Mouse (Mus musculus): ENCODE measurements around the gene Klhl11. TPM values are rescaled to one million over a fixed set of nuclear protein-coding genes. Genes with fewer than 3 reads are reported as not detected.

Klhl11 gene
- polyA plus RNA-seq, 1 experiment from 2014 or later: 12.0 TPM

DNA sequence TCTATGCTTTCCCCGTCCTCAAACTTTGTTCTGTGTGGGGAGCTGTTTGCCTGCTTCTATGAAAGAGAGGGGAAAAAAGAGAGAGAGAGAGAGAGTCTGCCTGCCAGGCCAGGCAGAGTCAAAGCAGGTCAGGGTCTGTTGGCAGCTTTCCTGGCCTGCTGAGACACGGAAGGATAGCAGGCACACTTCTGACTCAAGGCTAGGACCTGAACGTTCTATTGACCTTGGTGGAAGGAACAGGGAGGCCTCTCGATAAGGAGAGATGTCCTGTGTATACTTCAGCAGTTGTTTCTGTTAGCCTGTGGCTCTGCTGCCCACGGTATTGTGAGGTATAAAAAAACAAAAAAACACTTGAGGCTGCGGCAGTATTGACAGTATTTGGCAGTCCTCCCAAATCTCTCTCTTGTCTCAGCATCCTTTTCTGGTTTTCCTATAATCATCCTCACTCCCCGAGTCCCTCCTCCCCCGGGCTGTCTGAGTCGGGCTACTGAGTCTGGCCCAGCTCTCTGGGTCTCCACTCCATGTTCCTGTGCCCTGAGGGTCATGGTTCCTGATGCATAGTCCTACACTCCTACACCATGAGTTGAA is 43.8 kb downstream of the Klhl11 start:
- H3K27ac ChIP-seq: no peak overlapping the region
- ATAC-seq (ENCODE audit: insufficient number of reproducible peaks, insufficient read depth, low FRiP score, low TSS enrichment, low read depth): no peak
- 72% methylated on average over 9 of the region's 9 CpGs for WGBS
- H3K4me3 ChIP-seq: no peak overlapping the region
- peaks cover 78% of the 10 kb centered on the region for H3K36me3 ChIP-seq
- H3K9ac ChIP-seq: no peak overlapping the region
- no peaks in the 10 kb centered on the region for H3K4me1 ChIP-seq
- H3K9me3 ChIP-seq: no peaks in the 10 kb centered on the region
- H3K4me2 ChIP-seq: no peak overlapping the region
- H3K27me3 ChIP-seq: no peaks in the 10 kb centered on the region

- Histone ChIP-seq H3K27me3 (no peaks in the 10 kb centered on the region), H3K4me2 (no peak overlapping the region), H3K4me1 (no peaks in the 10 kb centered on the region), H3K27ac (no peak overlapping the region), H3K9me3 (no peaks in the 10 kb centered on the region), H3K36me3 (peaks cover 81% of the 10 kb centered on the region), H3K9ac (no peak overlapping the region), H3K4me3 (no peak overlapping the region)
- ATAC-seq (ENCODE audit: insufficient number of reproducible peaks, insufficient read depth, low FRiP score, low TSS enrichment, low read depth): no peak
- 87% methylated on average over 3 of the region's 3 CpGs for WGBS
These were observed 45.7 kb downstream of the Klhl11 start for GRCm38 (mm10) chr11:100426820-100427219.

GRCm38 (mm10) chr11:100425851-100426250 is 46.7 kb downstream of the Klhl11 start:
- Histone ChIP-seq H3K4me2 (no peak overlapping the region), H3K4me1 (peaks cover 3% of the 10 kb centered on the region; the same call in 1 of the 2 replicates), H3K36me3 (peaks cover 82% of the 10 kb centered on the region), H3K9me3 (no peaks in the 10 kb centered on the region), H3K9ac (no peak overlapping the region), H3K4me3 (no peak overlapping the region), H3K27ac (peak overlapping the region; percentile 11; the same call in 1 of the 2 replicates), H3K27me3 (no peaks in the 10 kb centered on the region)
- WGBS: 34% methylated on average over 7 of the region's 7 CpGs
- ATAC-seq (ENCODE audit: insufficient number of reproducible peaks, insufficient read depth, low FRiP score, low TSS enrichment, low read depth): no peak

- H3K4me2 ChIP-seq: no peak overlapping the region
- no peak overlapping the region for H3K27ac ChIP-seq
- H3K4me3 ChIP-seq: no peak overlapping the region
- no peak for ATAC-seq (ENCODE audit: insufficient number of reproducible peaks, insufficient read depth, low FRiP score, low TSS enrichment, low read depth)
- H3K9me3 ChIP-seq: no peaks in the 10 kb centered on the region
- H3K36me3 ChIP-seq: peaks cover 74% of the 10 kb centered on the region
- no peak overlapping the region for H3K9ac ChIP-seq
- WGBS: 91% methylated on average over 7 of the region's 7 CpGs
- peaks cover 5% of the 10 kb centered on the region; the same call in 1 of the 2 replicates for H3K4me1 ChIP-seq
- no peaks in the 10 kb centered on the region for H3K27me3 ChIP-seq
These were observed 48.7 kb downstream of the Klhl11 start for GRCm38 (mm10) chr11:100423836-100424235.

GRCm38 (mm10) chr11:100421537-100421936 is 51.0 kb downstream of the Klhl11 start:
- Histone ChIP-seq H3K27me3 (no peaks in the 10 kb centered on the region), H3K9ac (no peak overlapping the region; the same call in 1 of the 2 replicates), H3K9me3 (no peaks in the 10 kb centered on the region), H3K4me3 (no peak overlapping the region), H3K36me3 (peaks cover 64% of the 10 kb centered on the region), H3K27ac (no peak overlapping the region), H3K4me2 (no peak overlapping the region), H3K4me1 (peaks cover 15% of the 10 kb centered on the region)
- WGBS: 49% methylated on average over 8 of the region's 8 CpGs
- ATAC-seq (ENCODE audit: insufficient number of reproducible peaks, insufficient read depth, low FRiP score, low TSS enrichment, low read depth): no peak

- Histone ChIP-seq H3K27me3 (no peaks in the 10 kb centered on the region), H3K4me1 (peaks cover 49% of the 10 kb centered on the region), H3K4me2 (peak within 1 kb of the TSS; percentile 80), H3K9ac (peak within 1 kb of the TSS; percentile 88), H3K9me3 (no peaks in the 10 kb centered on the region), H3K36me3 (peaks cover 14% of the 10 kb centered on the region), H3K27ac (peak within 1 kb of the TSS; percentile 94), H3K4me3 (peak within 1 kb of the TSS; percentile 77)
- under 1% methylated on average over 29 of the region's 31 CpGs for whole genome bisulfite sequencing
- ATAC-seq (ENCODE audit: insufficient number of reproducible peaks, insufficient read depth, low FRiP score, low TSS enrichment, low read depth): peak; percentile 60
These were observed 57.4 kb downstream of the Klhl11 start, which contains the start of gene Fkbp10 for GRCm38 (mm10) chr11:100414914-100415822. Gene Fkbp10, plus strand, starts transcription at chr11:100415697.

GRCm38 (mm10) chr11:100414021-100414913 is 58.3 kb downstream of the Klhl11 start, which contains the start of gene P3h4:
Gene P3h4, minus strand, starts transcription at chr11:100414836.
- WGBS: 1% methylated on average over 83 of the region's 93 CpGs
- H3K27me3 ChIP-seq: no peaks in the 10 kb centered on the region

DNA sequence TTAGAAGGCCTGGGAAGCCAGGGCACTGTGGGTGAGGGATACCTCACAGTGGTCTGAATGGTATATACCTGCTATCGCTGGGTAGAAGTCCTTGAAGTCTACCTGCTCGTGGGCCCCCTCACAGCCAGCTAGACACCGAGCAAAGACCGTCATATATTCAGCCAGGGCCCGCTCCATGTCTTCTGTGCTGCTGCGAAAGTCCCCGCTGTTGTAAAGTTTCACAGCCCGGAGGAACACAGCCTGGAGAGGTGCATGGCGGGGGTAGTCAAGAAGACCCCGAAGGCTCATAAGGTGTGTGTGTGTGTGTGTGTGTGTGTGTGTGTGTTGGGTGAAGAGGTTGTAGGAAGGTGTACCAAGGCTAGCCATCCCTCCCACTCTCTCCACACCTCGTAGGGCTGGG is 59.0 kb downstream of the Klhl11 start:
- Histone ChIP-seq H3K9ac (peak overlapping the region; percentile 88), H3K4me2 (peak overlapping the region; percentile 80), H3K36me3 (peaks cover 24% of the 10 kb centered on the region), H3K27me3 (no peaks in the 10 kb centered on the region), H3K4me1 (peaks cover 49% of the 10 kb centered on the region), H3K4me3 (peak overlapping the region; percentile 77), H3K27ac (no peak overlapping the region), H3K9me3 (no peaks in the 10 kb centered on the region)
- WGBS: 68% methylated on average over 11 of the region's 11 CpGs
- no peak for ATAC-seq (ENCODE audit: insufficient number of reproducible peaks, insufficient read depth, low FRiP score, low TSS enrichment, low read depth)

More at GRCm38 (mm10) chr11:100414021-100414913, 58.3 kb downstream of the Klhl11 start, which contains the start of gene P3h4:
- peak within 1 kb of the TSS; percentile 88 for H3K9ac ChIP-seq
- peak; percentile 90 for ATAC-seq (ENCODE audit: insufficient number of reproducible peaks, insufficient read depth, low FRiP score, low TSS enrichment, low read depth)
- H3K27ac ChIP-seq: peak within 1 kb of the TSS; percentile 94
- H3K4me2 ChIP-seq: peak within 1 kb of the TSS; percentile 80
- H3K4me3 ChIP-seq: peak within 1 kb of the TSS; percentile 77
- peaks cover 20% of the 10 kb centered on the region for H3K36me3 ChIP-seq
- H3K4me1 ChIP-seq: peaks cover 49% of the 10 kb centered on the region
- H3K9me3 ChIP-seq: no peaks in the 10 kb centered on the region

Small RNAs within 50 kb of the gene (microRNA-seq; reads per million reads assigned to microRNA genes)
- not detected for gene Gm27374
- gene Mir7116: 0.74 reads per million

Other genes with a start within 250 kb of the Klhl11 start
- 0.33 and 0.45 TPM in 2 replicates for gene Krt16, start 223.8 kb downstream of the Klhl11 start, polyA plus RNA-seq (2015; fragmentation: Nextera tagmentation; extraction: Ambion mirVana)
- gene Krt17, start 211.7 kb downstream of the Klhl11 start, polyA plus RNA-seq (2015; fragmentation: Nextera tagmentation; extraction: Ambion mirVana): 161 and 186 TPM in 2 replicates
- gene Krt42, start 202.9 kb downstream of the Klhl11 start, polyA plus RNA-seq (2015; fragmentation: Nextera tagmentation; extraction: Ambion mirVana): 0.20 and 0.25 TPM in 2 replicates
- 1,424 and 1,667 TPM in 2 replicates for gene Eif1, start 152.9 kb downstream of the Klhl11 start, polyA plus RNA-seq (2015; fragmentation: Nextera tagmentation; extraction: Ambion mirVana)
- gene Gast, start 138.3 kb downstream of the Klhl11 start, polyA plus RNA-seq (2015; fragmentation: Nextera tagmentation; extraction: Ambion mirVana): 1.2 TPM in 1 of 2 replicates, not detected in the other
- gene Hap1, start 116.6 kb downstream of the Klhl11 start, polyA plus RNA-seq (2015; fragmentation: Nextera tagmentation; extraction: Ambion mirVana): 5.9 and 7.6 TPM in 2 replicates
- gene Jup, start 75.0 kb downstream of the Klhl11 start, polyA plus RNA-seq (2015; fragmentation: Nextera tagmentation; extraction: Ambion mirVana): 104 TPM in 2 replicates
- 52.2 and 57.2 TPM in 2 replicates for gene P3h4, start 57.9 kb downstream of the Klhl11 start, polyA plus RNA-seq (2015; fragmentation: Nextera tagmentation; extraction: Ambion mirVana)
- 125 and 134 TPM in 2 replicates for gene Fkbp10, start 57.0 kb downstream of the Klhl11 start, polyA plus RNA-seq (2015; fragmentation: Nextera tagmentation; extraction: Ambion mirVana)
- gene Nt5c3b, start 30.9 kb downstream of the Klhl11 start, polyA plus RNA-seq (2015; fragmentation: Nextera tagmentation; extraction: Ambion mirVana): 158 and 167 TPM in 2 replicates
- gene Klhl10, start 30.8 kb downstream of the Klhl11 start, polyA plus RNA-seq (2015; fragmentation: Nextera tagmentation; extraction: Ambion mirVana): 1.1 and 1.7 TPM in 2 replicates
- gene Acly, start 55.3 kb upstream of the Klhl11 start, polyA plus RNA-seq (2015; fragmentation: Nextera tagmentation; extraction: Ambion mirVana): 138 and 141 TPM in 2 replicates
- 0.66 and 0.80 TPM in 2 replicates for gene Ttc25, start 72.9 kb upstream of the Klhl11 start, polyA plus RNA-seq (2015; fragmentation: Nextera tagmentation; extraction: Ambion mirVana)
- gene Cnp, start 102.2 kb upstream of the Klhl11 start, polyA plus RNA-seq (2015; fragmentation: Nextera tagmentation; extraction: Ambion mirVana): 28.0 and 31.4 TPM in 2 replicates
- 78.9 and 79.0 TPM in 2 replicates for gene Nkiras2, start 146.5 kb upstream of the Klhl11 start, polyA plus RNA-seq (2015; fragmentation: Nextera tagmentation; extraction: Ambion mirVana)
- gene Dnajc7, start 147.4 kb upstream of the Klhl11 start, polyA plus RNA-seq (2015; fragmentation: Nextera tagmentation; extraction: Ambion mirVana): 277 and 293 TPM in 2 replicates
- gene Zfp385c, start 219.7 kb upstream of the Klhl11 start, polyA plus RNA-seq (2015; fragmentation: Nextera tagmentation; extraction: Ambion mirVana): 1.7 and 2.3 TPM in 2 replicates
- gene Dhx58, start 231.5 kb upstream of the Klhl11 start, polyA plus RNA-seq (2015; fragmentation: Nextera tagmentation; extraction: Ambion mirVana): 3.4 and 5.2 TPM in 2 replicates
- gene Kat2a, start 239.7 kb upstream of the Klhl11 start, polyA plus RNA-seq (2015; fragmentation: Nextera tagmentation; extraction: Ambion mirVana): 54.9 and 61.0 TPM in 2 replicates
- 0.39 TPM in 1 of 2 replicates, not detected in the other for gene Hspb9, start 241.1 kb upstream of the Klhl11 start, polyA plus RNA-seq (2015; fragmentation: Nextera tagmentation; extraction: Ambion mirVana)